Mouse (Mus musculus) liver, adult 2 months (tissue): ENCODE results near the gene Lsg1.

Experiments
- CTCF ChIP-seq: fragments of 200-500 bp; IDR thresholded peaks from 2 replicates; pipeline ENCODE4 v1.5.1; 2011; ENCODE audit warnings: low read depth, low read length, control low read depth
- POLR2A ChIP-seq: fragments of 200-500 bp; IDR thresholded peaks from 2 replicates; pipeline ENCODE4 v1.6.1; 2011; ENCODE audit warnings: low read length, control low read depth; ENCODE audit not compliant: insufficient read depth; ENCODE audit errors: extremely low read depth

DNA sequence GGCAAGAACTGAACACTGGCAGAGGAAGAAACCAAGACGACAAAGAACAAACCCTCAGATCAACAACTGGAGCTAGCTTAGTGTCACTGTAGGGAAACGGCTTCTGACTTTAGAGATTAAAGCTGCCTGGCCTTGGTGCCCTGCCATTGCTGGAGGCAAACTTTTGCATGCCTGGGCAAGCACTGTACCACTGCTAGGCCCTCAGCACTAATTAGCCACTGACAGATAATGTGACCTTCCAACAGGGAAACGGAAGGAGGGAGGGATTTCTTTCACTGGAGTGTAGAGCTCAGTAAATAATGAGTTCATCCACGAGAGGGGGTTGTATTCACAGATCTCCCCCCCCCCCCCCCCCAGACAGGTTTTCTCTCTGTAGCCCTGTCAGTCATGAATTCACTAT is 15.2 kb downstream of the Lsg1 start:
- TF ChIP-seq CTCF (no peak), POLR2A (no peak)
